Mouse (Mus musculus) limb, embryonic 14.5 days (tissue): Measurements from ENCODE around the gene Pla2g12b. TPM values are rescaled to one million over a fixed set of nuclear protein-coding genes. Genes with fewer than 3 reads are reported as not detected.

Experiments used
- ATAC-seq: fragments of 200-750 bp; cut with Nextera tagmentation; 2 replicates; pipeline ENCODE4 v1.8.0; 2017; ENCODE audit warnings: low read depth, moderate number of reproducible peaks, moderate TSS enrichment; ENCODE audit not compliant: low FRiP score
- DNase-seq: peaks from one replicate; pipeline ENCODE4 v3.0.0-alpha.2; 2015; ENCODE audit warnings: low spot score
- H3K27ac ChIP-seq: fragments of 300-500 bp; sonication (generic); replicated peaks from 2 replicates; pipeline ENCODE4 v1.5.1; 2014; ENCODE audit warnings: low read depth, mild to moderate bottlenecking, low read length, moderate library complexity, mixed read lengths
- H3K27me3 ChIP-seq: fragments of 300-500 bp; sonication (generic); 2 replicates; pipeline ENCODE4 v1.6.1; 2014; ENCODE audit warnings: low read length, mixed read lengths; ENCODE audit not compliant: control insufficient read depth, insufficient read depth
- H3K36me3 ChIP-seq: fragments of 300-500 bp; sonication (generic); 2 replicates; pipeline ENCODE4 v1.6.1; 2014; ENCODE audit warnings: mild to moderate bottlenecking, low read length, moderate library complexity, mixed read lengths; ENCODE audit not compliant: control insufficient read depth, insufficient read depth
- H3K4me1 ChIP-seq: fragments of 300-500 bp; sonication (generic); 2 replicates; pipeline ENCODE4 v1.6.1; 2014; ENCODE audit warnings: antibody characterized with exemption, low read length, mixed read lengths; ENCODE audit not compliant: control insufficient read depth, insufficient read depth
- H3K4me2 ChIP-seq: fragments of 300-500 bp; sonication (generic); replicated peaks from 2 replicates; pipeline ENCODE4 v1.6.1; 2014; ENCODE audit warnings: low read depth, mild to moderate bottlenecking, low read length, moderate library complexity; ENCODE audit not compliant: severe bottlenecking
- H3K4me3 ChIP-seq: fragments of 300-500 bp; sonication (generic); replicated peaks from 2 replicates; pipeline ENCODE4 v1.5.1; 2014; ENCODE audit warnings: low read length
- H3K9ac ChIP-seq: fragments of 300-500 bp; sonication (generic); 2 replicates; pipeline ENCODE4 v1.6.1; 2014; ENCODE audit warnings: mild to moderate bottlenecking, low read depth, low read length, moderate library complexity; ENCODE audit not compliant: severe bottlenecking
- H3K9me3 ChIP-seq: fragments of 300-500 bp; sonication (generic); 2 replicates; pipeline ENCODE4 v1.6.1; 2016; ENCODE audit warnings: low read length; ENCODE audit not compliant: control insufficient read depth
- POLR2A ChIP-seq: fragments of 200-500 bp; IDR thresholded peaks from 2 replicates; pipeline ENCODE4 v1.8.0; 2012; ENCODE audit warnings: inconsistent platforms, mild to moderate bottlenecking, moderate library complexity, borderline replicate concordance; ENCODE audit not compliant: insufficient read depth, insufficient read length; ENCODE audit errors: extremely low read depth
- WGBS: fragments of 180-500 bp; shearing (Covaris S2); extraction: QIAGEN DNeasy Blood & Tissue Kit; methylation state at CpG from one replicate; pipeline ENCODE4 v1.1.7; 2014; 5-methylcytosine and 5-hydroxymethylcytosine counted together
- polyA plus RNA-seq, 2 experiments: library from polyadenylated mRNA; depleted of rRNA in 1 of 2; stranded (reverse) in 1 of 2; unstranded in 1 of 2; fragments of >200 nt; fragmentation: Nextera tagmentation in 1 of 2; extraction: Ambion mirVana in 1 of 2; gene quantifications; 2 replicates each; pipeline versions ENCODE4 v1.2.1 to v1.2.3; 2012 to 2014

Gene Pla2g12b
- polyA plus RNA-seq, 2 experiments: not detected

DNA sequence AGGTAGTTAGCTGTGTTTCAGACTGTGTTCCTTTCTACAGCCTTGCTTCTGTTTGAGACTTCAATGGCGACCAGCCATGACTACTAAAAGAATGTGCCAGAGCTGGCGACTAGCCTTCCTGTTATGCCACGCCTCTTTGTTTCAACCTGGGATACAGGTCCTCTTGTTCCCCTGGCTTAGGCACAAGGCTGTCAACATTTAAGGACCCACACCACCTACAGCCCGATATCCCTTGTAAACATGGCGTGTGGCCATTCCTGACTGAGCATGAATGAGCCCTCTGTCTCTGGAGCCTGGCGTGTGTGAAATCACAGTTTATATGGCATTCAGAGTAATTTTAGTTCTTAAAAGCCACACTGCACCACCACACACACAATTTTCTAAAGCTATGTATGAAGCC, 58.8 kb downstream of the Pla2g12b start:
- Histone ChIP-seq H3K4me2 (no peak overlapping the region), H3K36me3 (peaks cover 9% of the 10 kb centered on the region), H3K9ac (no peak overlapping the region), H3K4me3 (no peak overlapping the region), H3K27me3 (no peaks in the 10 kb centered on the region), H3K27ac (peak overlapping the region; percentile 70), H3K9me3 (no peaks in the 10 kb centered on the region), H3K4me1 (peaks cover 5% of the 10 kb centered on the region; the same call in 1 of the 2 replicates)
- ATAC-seq (peak; percentile 77; the same call in 1 of the 2 replicates), DNase-seq (peak; percentile 29)
- 70% methylated on average over 6 of the region's 6 CpGs for WGBS
- TF ChIP-seq POLR2A: no peak

DNA sequence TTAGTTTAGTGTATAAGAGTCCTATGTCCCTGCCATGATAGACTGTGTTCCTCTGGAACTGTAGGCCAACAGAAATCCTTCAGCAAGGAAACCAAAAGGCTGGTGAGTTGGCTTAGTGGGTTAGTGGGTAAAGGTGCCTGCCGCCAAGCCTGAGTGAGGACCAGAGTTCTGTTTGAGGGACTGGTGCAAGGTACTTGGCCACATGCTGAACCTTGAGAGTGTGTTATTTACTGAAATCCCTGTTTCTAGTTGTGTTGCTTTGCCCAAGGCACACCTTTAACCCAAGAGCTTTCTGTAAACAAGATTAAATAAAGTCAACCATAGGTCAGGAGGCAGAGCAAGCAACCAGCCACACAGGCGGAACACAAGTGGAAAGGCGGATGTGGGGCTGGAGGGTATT, 62.1 kb downstream of the Pla2g12b start:
- H3K9me3 ChIP-seq: no peaks in the 10 kb centered on the region
- peaks cover 5% of the 10 kb centered on the region; the same call in 1 of the 2 replicates for H3K36me3 ChIP-seq
- no peak for ATAC-seq
- no peaks in the 10 kb centered on the region for H3K27me3 ChIP-seq
- no peak overlapping the region for H3K4me3 ChIP-seq
- H3K4me2 ChIP-seq: no peak overlapping the region
- no peak overlapping the region for H3K9ac ChIP-seq
- 83% methylated on average over 3 of the region's 3 CpGs for WGBS
- H3K4me1 ChIP-seq: peaks cover 5% of the 10 kb centered on the region; the same call in 1 of the 2 replicates
- no peak for TF ChIP-seq POLR2A
- no peak for DNase-seq
- H3K27ac ChIP-seq: no peak overlapping the region

DNA sequence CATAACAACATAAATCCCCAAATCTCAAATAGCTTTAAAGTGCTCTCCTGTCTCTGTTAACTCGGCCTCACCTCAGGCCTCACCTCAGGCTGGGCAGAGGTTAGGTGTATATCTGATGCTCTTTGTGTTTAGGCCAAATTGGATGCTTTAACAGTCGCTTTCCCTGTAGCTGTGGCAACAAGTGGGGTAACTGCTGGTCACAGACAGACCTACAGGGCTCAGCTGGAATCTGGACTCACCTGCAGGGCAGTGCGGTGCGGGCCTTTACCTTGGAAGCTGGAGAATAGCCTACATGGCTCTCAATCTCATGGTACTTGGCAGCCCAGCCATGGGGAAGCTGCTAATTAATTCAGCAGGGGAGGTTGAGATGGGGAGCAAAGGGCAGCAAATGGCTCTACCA, 63.2 kb downstream of the Pla2g12b start:
- ATAC-seq: no peak

DNA sequence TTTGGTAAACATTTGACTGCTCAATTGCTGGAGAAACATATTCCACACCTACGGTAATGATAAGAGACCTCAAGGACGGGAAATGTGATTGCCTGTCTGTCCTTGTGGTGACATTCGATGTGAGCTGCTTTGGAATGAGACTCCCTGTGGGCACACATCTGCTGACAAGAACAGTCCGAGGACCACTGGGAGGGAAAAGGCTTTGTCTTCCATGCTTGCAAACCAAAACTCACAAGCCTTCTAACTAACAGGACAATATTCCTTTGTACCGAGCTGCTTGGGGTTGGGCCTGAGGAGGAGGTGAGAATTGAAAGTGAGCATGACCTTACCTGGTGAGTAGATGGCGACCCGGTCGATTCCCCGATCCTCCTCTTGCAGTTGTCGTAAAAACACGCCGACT, 63.8 kb downstream of the Pla2g12b start:
- Histone ChIP-seq H3K36me3 (peaks cover 5% of the 10 kb centered on the region; the same call in 1 of the 2 replicates), H3K27me3 (no peaks in the 10 kb centered on the region), H3K27ac (no peak overlapping the region), H3K4me2 (no peak overlapping the region), H3K4me3 (no peak overlapping the region), H3K4me1 (peaks cover 5% of the 10 kb centered on the region; the same call in 1 of the 2 replicates), H3K9ac (no peak overlapping the region), H3K9me3 (no peaks in the 10 kb centered on the region)
- DNase-seq: no peak
- TF ChIP-seq POLR2A: no peak
- 90% methylated on average over 12 of the region's 12 CpGs for WGBS
- no peak for ATAC-seq

More for the DNA sequence above, 63.2 kb downstream of the Pla2g12b start:
- Histone ChIP-seq H3K4me3 (no peak overlapping the region), H3K4me1 (peaks cover 5% of the 10 kb centered on the region; the same call in 1 of the 2 replicates), H3K36me3 (peaks cover 5% of the 10 kb centered on the region; the same call in 1 of the 2 replicates), H3K9ac (no peak overlapping the region), H3K9me3 (no peaks in the 10 kb centered on the region), H3K4me2 (no peak overlapping the region), H3K27me3 (no peaks in the 10 kb centered on the region), H3K27ac (no peak overlapping the region)
- no peak for TF ChIP-seq POLR2A
- 47% methylated on average over 4 of the region's 4 CpGs for whole genome bisulfite sequencing
- no peak for DNase-seq

DNA sequence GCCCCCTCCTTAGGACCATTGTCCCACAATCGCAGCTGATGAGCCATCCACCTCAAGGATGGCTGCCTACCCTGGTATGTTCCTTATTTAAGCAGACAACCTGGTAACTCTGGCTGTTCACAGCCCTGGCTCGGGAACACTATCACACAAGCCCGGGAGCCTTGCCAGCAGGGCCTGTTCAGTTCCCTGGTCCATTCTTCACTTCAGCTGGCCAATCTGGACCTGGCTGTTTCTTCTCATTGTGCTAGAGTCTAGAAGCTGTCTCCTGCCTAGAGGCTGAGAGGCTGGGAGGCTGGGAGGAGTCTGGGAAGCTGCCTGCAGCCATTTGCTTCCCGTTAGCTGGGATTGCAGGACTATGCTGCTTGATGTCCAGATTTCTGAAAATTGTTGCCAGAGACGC, 67.0 kb downstream of the Pla2g12b start:
- no peak for DNase-seq
- Histone ChIP-seq H3K27ac (no peak overlapping the region; the same call in 1 of the 2 replicates), H3K4me2 (no peak overlapping the region), H3K9me3 (no peaks in the 10 kb centered on the region), H3K4me1 (peaks cover 5% of the 10 kb centered on the region; the same call in 1 of the 2 replicates), H3K9ac (no peak overlapping the region), H3K27me3 (no peaks in the 10 kb centered on the region), H3K4me3 (no peak overlapping the region), H3K36me3 (peaks cover 3% of the 10 kb centered on the region; the same call in 1 of the 2 replicates)
- TF ChIP-seq POLR2A: no peak
- ATAC-seq: no peak
- WGBS: 62% methylated on average over 5 of the region's 5 CpGs

Other genes starting within 250 kb of the Pla2g12b start
- gene Sept10, start 181.8 kb upstream of the Pla2g12b start, polyA plus RNA-seq (2012; rRNA removed): 37.7 and 40.1 TPM in 2 replicates
- 48.8 and 49.6 TPM in 2 replicates for gene Sept10, start 181.8 kb upstream of the Pla2g12b start, polyA plus RNA-seq (2014; fragmentation: Nextera tagmentation; extraction: Ambion mirVana)
- 6.1 and 7.3 TPM in 2 replicates for gene Sowahc, start 181.7 kb upstream of the Pla2g12b start, polyA plus RNA-seq (2012; rRNA removed)
- 12.4 and 14.5 TPM in 2 replicates for gene Sowahc, start 181.7 kb upstream of the Pla2g12b start, polyA plus RNA-seq (2014; fragmentation: Nextera tagmentation; extraction: Ambion mirVana)
- 89.7 and 95.1 TPM in 2 replicates for gene P4ha1, start 80.4 kb upstream of the Pla2g12b start, polyA plus RNA-seq (2012; rRNA removed)
- 108 and 110 TPM in 2 replicates for gene P4ha1, start 80.4 kb upstream of the Pla2g12b start, polyA plus RNA-seq (2014; fragmentation: Nextera tagmentation; extraction: Ambion mirVana)
- 5.9 and 8.2 TPM in 2 replicates for gene Gm10273, start 8.0 kb upstream of the Pla2g12b start, polyA plus RNA-seq (2012; rRNA removed)
- gene Gm10273, start 8.0 kb upstream of the Pla2g12b start, polyA plus RNA-seq (2014; fragmentation: Nextera tagmentation; extraction: Ambion mirVana): 4.4 and 6.5 TPM in 2 replicates
- gene Oit3, start 38.1 kb downstream of the Pla2g12b start, polyA plus RNA-seq (2012; rRNA removed): 1.0 and 1.2 TPM in 2 replicates
- 0.67 and 1.0 TPM in 2 replicates for gene Oit3, start 38.1 kb downstream of the Pla2g12b start, polyA plus RNA-seq (2014; fragmentation: Nextera tagmentation; extraction: Ambion mirVana)
- not detected in 2 replicates for gene Gm10322, start 212.4 kb downstream of the Pla2g12b start, polyA plus RNA-seq (2012; rRNA removed)
- gene Gm10322, start 212.4 kb downstream of the Pla2g12b start, polyA plus RNA-seq (2014; fragmentation: Nextera tagmentation; extraction: Ambion mirVana): not detected in 2 replicates
- 34.5 and 37.1 TPM in 2 replicates for gene Mcu, start 213.0 kb downstream of the Pla2g12b start, polyA plus RNA-seq (2012; rRNA removed)
- gene Mcu, start 213.0 kb downstream of the Pla2g12b start, polyA plus RNA-seq (2014; fragmentation: Nextera tagmentation; extraction: Ambion mirVana): 54.2 and 56.7 TPM in 2 replicates